Mouse (Mus musculus) brain, embryonic 14.5 days (tissue): ENCODE measurements around the gene Lama4.

Experiments
- CTCF ChIP-seq: fragments of 200-500 bp; IDR thresholded peaks from 2 replicates; pipeline ENCODE4 v1.5.1; 2012; ENCODE audit warnings: inconsistent platforms, mild to moderate bottlenecking, moderate library complexity, borderline replicate concordance; ENCODE audit not compliant: insufficient read depth, insufficient read length; ENCODE audit errors: extremely low read depth
- POLR2A ChIP-seq: fragments of 200-500 bp; IDR thresholded peaks from 2 replicates; pipeline ENCODE4 v1.6.1; 2012; ENCODE audit warnings: mild to moderate bottlenecking, inconsistent platforms, borderline replicate concordance; ENCODE audit not compliant: poor library complexity, insufficient read depth, insufficient read length, severe bottlenecking; ENCODE audit errors: extremely low read depth

GRCm38 (mm10) chr10:39000951-39001350 lies 35.6 kb downstream of the Lama4 start:
- TF ChIP-seq POLR2A: no peak
- TF ChIP-seq CTCF: no peak
